Mouse (Mus musculus) thymus, adult 18-20 months (tissue): ENCODE measurements around the gene Timm23.
"Not testable (repeated sequence)": the region's sequence is repeated elsewhere in the genome, so short reads cannot be mapped to it uniquely, and the experiment has no call there.

ENCODE experiments used
- DNase-seq, 2 experiments: peaks; one replicate each; pipeline ENCODE4 v3.0.0; 2022; ENCODE audit warnings: mixed read lengths in 2 of 2

The Timm23 gene

GRCm38 (mm10) chr14:32201791-32202451, at the start of gene Timm23, which contains the start of gene Parg:
TSS of gene Timm23 (minus strand) at chr14:32201898.
TSS of gene Parg (plus strand) at chr14:32201949.
- peak; percentile 75 to 79 for DNase-seq

- no peak for DNase-seq
These were observed 47.9 kb upstream of the Timm23 start for GRCm38 (mm10) chr14:32249616-32250015.

- DNase-seq: no peak
These were observed 44.3 kb upstream of the Timm23 start for GRCm38 (mm10) chr14:32246019-32246418.

- DNase-seq: no peak
These were observed 40.7 kb upstream of the Timm23 start for GRCm38 (mm10) chr14:32242401-32242800.

- no peak for DNase-seq
These were observed 27.3 kb upstream of the Timm23 start for GRCm38 (mm10) chr14:32228996-32229395.

GRCm38 (mm10) chr14:32226601-32227000, 24.9 kb upstream of the Timm23 start:
- no peak for DNase-seq

- no peak for DNase-seq
These were observed 344 bp downstream of the Timm23 start for GRCm38 (mm10) chr14:32201354-32201753.

GRCm38 (mm10) chr14:32193557-32193956, 8.1 kb downstream of the Timm23 start:
- DNase-seq: not testable (repeated sequence)

GRCm38 (mm10) chr14:32192437-32192836, 9.3 kb downstream of the Timm23 start:
- DNase-seq: no peak

- DNase-seq: no peak
These were observed 9.8 kb downstream of the Timm23 start for GRCm38 (mm10) chr14:32191926-32192325.

GRCm38 (mm10) chr14:32190627-32191391, 10.9 kb downstream of the Timm23 start:
- DNase-seq: no peak

GRCm38 (mm10) chr14:32183846-32184245, 17.9 kb downstream of the Timm23 start:
- no peak for DNase-seq

GRCm38 (mm10) chr14:32180861-32181260, 20.8 kb downstream of the Timm23 start:
- DNase-seq: no peak

- no peak for DNase-seq
These were observed 22.1 kb downstream of the Timm23 start for GRCm38 (mm10) chr14:32179393-32180195.

GRCm38 (mm10) chr14:32176590-32176989, 25.1 kb downstream of the Timm23 start:
- not testable (repeated sequence) for DNase-seq

GRCm38 (mm10) chr14:32175310-32175709, 26.4 kb downstream of the Timm23 start:
- no peak for DNase-seq

- DNase-seq: no peak
These were observed 31.6 kb downstream of the Timm23 start for GRCm38 (mm10) chr14:32170137-32170536.

- DNase-seq: no peak
These were observed 33.0 kb downstream of the Timm23 start for GRCm38 (mm10) chr14:32168653-32169231.

- no peak for DNase-seq
These were observed 34.4 kb downstream of the Timm23 start for GRCm38 (mm10) chr14:32167326-32167725.

- DNase-seq: no peak
These were observed 34.9 kb downstream of the Timm23 start for GRCm38 (mm10) chr14:32166840-32167239.

GRCm38 (mm10) chr14:32166062-32166441, 35.6 kb downstream of the Timm23 start:
- DNase-seq: no peak

- DNase-seq: peak; percentile 72 to 81
These were observed 36.2 kb downstream of the Timm23 start for GRCm38 (mm10) chr14:32165278-32166061.
